Mouse (Mus musculus) CH12.LX (cell line): ENCODE measurements around the gene Acvr1. TPM values are rescaled to one million over a fixed set of nuclear protein-coding genes. Genes with fewer than 3 reads are reported as not detected.

Source experiments
- DNase-seq: peaks from one replicate; pipeline ENCODE4 v3.0.0-alpha.2; 2013; ENCODE audit errors: extremely low read depth
- H3K27ac ChIP-seq: 2 replicates; pipeline ENCODE4 v1.5.1; 2012; ENCODE audit warnings: low read depth, mild to moderate bottlenecking, control low read depth, moderate library complexity; ENCODE audit not compliant: insufficient read depth
- H3K27me3 ChIP-seq: replicated peaks from 2 replicates; pipeline ENCODE3; 2012; ENCODE audit warnings: inconsistent platforms
- H3K36me3 ChIP-seq, 2 experiments: replicated peaks in 1 of 2; 2 replicates each; pipeline versions ENCODE3 to v1.6.1; 2012; ENCODE audit warnings: inconsistent platforms in 1 of 2, low read length in 1 of 2, mild to moderate bottlenecking in 1 of 2, mixed read lengths in 1 of 2, moderate library complexity in 1 of 2; ENCODE audit not compliant: control insufficient read depth in 1 of 2, insufficient read depth in 1 of 2
- H3K4me1 ChIP-seq, 2 experiments: 2 replicates each; pipeline ENCODE4 v1.6.1; 2012; ENCODE audit warnings: inconsistent platforms in 1 of 2, moderate library complexity in 1 of 2; ENCODE audit not compliant: insufficient read depth in 2 of 2, control insufficient read depth in 1 of 2
- H3K4me2 ChIP-seq: 2 replicates; pipeline ENCODE4 v1.6.1; 2012; ENCODE audit warnings: low read depth, mild to moderate bottlenecking, control low read depth; ENCODE audit not compliant: poor library complexity, insufficient read depth, severe bottlenecking
- H3K4me3 ChIP-seq, 3 experiments: fragments of 150-350 bp in 1 of 3; sonication (generic) in 1 of 3; replicated peaks in 1 of 3; 2 replicates each; pipeline versions ENCODE3 to v1.5.1; 2011 to 2012; ENCODE audit warnings: low read depth in 2 of 3, low read length in 2 of 3, mild to moderate bottlenecking in 2 of 3, moderate library complexity in 2 of 3, control low read depth in 1 of 3, improper control_type of control experiment in 1 of 3, inconsistent platforms in 1 of 3, mixed read lengths in 1 of 3; ENCODE audit not compliant: poor library complexity in 1 of 3
- H3K79me2 ChIP-seq: replicated peaks from 2 replicates; pipeline ENCODE4 v1.6.1; 2012; ENCODE audit warnings: mild to moderate bottlenecking, moderate library complexity; ENCODE audit not compliant: control insufficient read depth, poor library complexity, insufficient read depth, severe bottlenecking; ENCODE audit errors: extremely low read depth
- H3K9ac ChIP-seq: 2 replicates; pipeline ENCODE4 v1.6.1; 2012; ENCODE audit warnings: low read depth, mild to moderate bottlenecking, control low read depth, moderate library complexity; ENCODE audit not compliant: insufficient read depth
- H3K9me3 ChIP-seq: replicated peaks from 2 replicates; pipeline ENCODE3; 2012; ENCODE audit warnings: low read length, inconsistent platforms, mixed read lengths
- BHLHE40 ChIP-seq: IDR thresholded peaks from 2 replicates; pipeline ENCODE4 v1.6.1; 2011; ENCODE audit warnings: mild to moderate bottlenecking, low read depth, low read length, improper control_type of control experiment
- CTCF ChIP-seq, 2 experiments: IDR thresholded peaks in 1 of 2; conservative IDR thresholded peaks in 1 of 2; 2 replicates each; pipeline ENCODE4 v1.5.1; 2011 to 2012; ENCODE audit warnings: low read depth in 2 of 2, low read length in 2 of 2, improper control_type of control experiment in 1 of 2, inconsistent platforms in 1 of 2, mild to moderate bottlenecking in 1 of 2, moderate library complexity in 1 of 2
- E2F4 ChIP-seq: IDR thresholded peaks from 2 replicates; pipeline ENCODE4 v1.6.1; 2011; ENCODE audit warnings: low read depth, low read length, improper control_type of control experiment; ENCODE audit not compliant: insufficient replicate concordance
- ELF1 ChIP-seq: IDR thresholded peaks from 2 replicates; pipeline ENCODE4 v1.6.1; 2014; ENCODE audit warnings: low read depth, mild to moderate bottlenecking, inconsistent platforms, low read length, improper control_type of control experiment
- EP300 ChIP-seq: IDR thresholded peaks from 2 replicates; pipeline ENCODE4 v1.6.1; 2011; ENCODE audit warnings: low read length, improper control_type of control experiment
- HCFC1 ChIP-seq: IDR thresholded peaks from 2 replicates; pipeline ENCODE4 v1.6.1; 2012; ENCODE audit warnings: low read depth, mild to moderate bottlenecking, inconsistent platforms, low read length, improper control_type of control experiment
- IRF4 ChIP-seq: IDR thresholded peaks from 2 replicates; pipeline ENCODE4 v1.6.1; 2014; ENCODE audit warnings: low read depth, mild to moderate bottlenecking, inconsistent platforms, low read length, improper control_type of control experiment
- JUND ChIP-seq: conservative IDR thresholded peaks from 2 replicates; pipeline ENCODE4 v1.6.1; 2011; ENCODE audit warnings: low read depth, low read length, improper control_type of control experiment
- MAX ChIP-seq: IDR thresholded peaks from 2 replicates; pipeline ENCODE4 v1.6.1; 2011; ENCODE audit warnings: low read length, improper control_type of control experiment
- MAZ ChIP-seq: IDR thresholded peaks from 2 replicates; pipeline ENCODE4 v1.6.1; 2012; ENCODE audit warnings: low read depth, mild to moderate bottlenecking, inconsistent platforms, low read length, improper control_type of control experiment, moderate library complexity
- MXI1 ChIP-seq: IDR thresholded peaks from 2 replicates; pipeline ENCODE4 v1.6.1; 2011; ENCODE audit warnings: mild to moderate bottlenecking, low read depth, low read length, improper control_type of control experiment
- NRF1 ChIP-seq: IDR thresholded peaks from 2 replicates; pipeline ENCODE4 v1.6.1; 2014; ENCODE audit warnings: low read depth, mild to moderate bottlenecking, inconsistent platforms, low read length, improper control_type of control experiment, moderate library complexity
- PAX5 ChIP-seq: IDR thresholded peaks from 2 replicates; pipeline ENCODE4 v1.6.1; 2012; ENCODE audit warnings: low read length, inconsistent platforms, mixed read lengths
- POLR2A ChIP-seq: IDR thresholded peaks from 2 replicates; pipeline ENCODE4 v1.6.1; 2011; ENCODE audit warnings: low read depth, mild to moderate bottlenecking, improper control_type of control experiment, low read length
- RCOR1 ChIP-seq: conservative IDR thresholded peaks from 2 replicates; pipeline ENCODE4 v1.6.1; 2012; ENCODE audit warnings: low read depth, mild to moderate bottlenecking, inconsistent platforms, low read length, improper control_type of control experiment
- SIN3A ChIP-seq: IDR thresholded peaks from 2 replicates; pipeline ENCODE4 v1.6.1; 2012; ENCODE audit warnings: low read length, improper control_type of control experiment, inconsistent platforms
- SMC3 ChIP-seq: IDR thresholded peaks from 2 replicates; pipeline ENCODE4 v1.6.1; 2011; ENCODE audit warnings: low read depth, low read length, improper control_type of control experiment
- TBP ChIP-seq: conservative IDR thresholded peaks from 2 replicates; pipeline ENCODE4 v1.6.1; 2011; ENCODE audit warnings: low read depth, low read length, improper control_type of control experiment
- TCF12 ChIP-seq: IDR thresholded peaks from 2 replicates; pipeline ENCODE4 v1.6.1; 2014; ENCODE audit warnings: low read depth, mild to moderate bottlenecking, inconsistent platforms, low read length, improper control_type of control experiment
- UBTF ChIP-seq: IDR thresholded peaks from 2 replicates; pipeline ENCODE4 v1.6.1; 2012; ENCODE audit warnings: low read depth, mild to moderate bottlenecking, inconsistent platforms, low read length, improper control_type of control experiment, moderate library complexity
- USF1 ChIP-seq: IDR thresholded peaks from 2 replicates; pipeline ENCODE4 v1.6.1; 2014; ENCODE audit warnings: low read depth, mild to moderate bottlenecking, inconsistent platforms, low read length, improper control_type of control experiment
- USF2 ChIP-seq: conservative IDR thresholded peaks from 2 replicates; pipeline ENCODE4 v1.6.1; 2011; ENCODE audit warnings: low read depth, low read length, improper control_type of control experiment
- ZKSCAN1 ChIP-seq: IDR thresholded peaks from 2 replicates; pipeline ENCODE4 v1.6.1; 2012; ENCODE audit warnings: low read depth, inconsistent platforms, low read length, improper control_type of control experiment, borderline replicate concordance
- ZNF384 ChIP-seq: IDR thresholded peaks from 2 replicates; pipeline ENCODE4 v1.6.1; 2012; ENCODE audit warnings: low read depth, low read length, improper control_type of control experiment, inconsistent platforms
- dilution Hi-C: fragments of 300-500 bp; cut with MboI; formaldehyde crosslinking; loops from 2 replicates; pipeline ENCODE4 v1.14.3; 2020; ENCODE audit warnings: low sequenced_read_pairs; ENCODE audit not compliant: extremely low pct_unique_long_range_greater_than_20kb, extremely low pct_ligation_motif_present
- in situ Hi-C: fragments of 300-500 bp; cut with MboI; formaldehyde crosslinking; loops from 3 replicates; pipeline ENCODE4 v1.14.3; 2019; ENCODE audit warnings: low sequenced_read_pairs, low pct_ligation_motif_present, low pct_unique_long_range_greater_than_20kb, mixed read lengths
- polyA plus RNA-seq: library from polyadenylated mRNA; unstranded; fragments of >175 nt; gene quantifications from 2 replicates; pipeline ENCODE4 v1.2.1, GENCODE M21; 2012; ENCODE audit warnings: low read depth; ENCODE audit not compliant: insufficient read length
- total RNA-seq, 2 experiments: library from RNA; depleted of rRNA; stranded (reverse); fragments of 300-350 nt in 1 of 2; fragments of >200 nt in 1 of 2; gene quantifications; 2 replicates each; pipeline ENCODE4 v1.2.3; 2012 to 2014

Acvr1 gene
- total and polyA plus RNA-seq, 3 experiments: not detected

DNA sequence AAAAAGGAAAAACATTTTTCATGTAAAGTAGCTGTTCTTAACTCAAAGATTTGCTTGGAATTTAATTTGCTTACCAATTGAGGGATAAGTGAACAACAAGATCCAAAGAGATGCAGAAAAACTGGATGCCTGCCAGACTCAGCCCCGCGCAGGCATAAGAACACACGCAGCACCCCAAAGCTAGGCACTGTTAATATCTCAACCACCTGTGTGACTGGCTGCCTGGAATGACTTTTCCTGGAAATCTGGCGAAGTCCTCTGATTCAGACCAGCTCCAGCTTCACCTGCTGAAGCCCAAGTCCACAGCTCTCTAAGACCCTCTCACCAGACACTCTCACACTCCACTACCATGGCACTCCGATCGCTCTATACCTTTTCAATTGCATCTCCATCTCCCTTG lies 42.6 kb downstream of the Acvr1 start:
- dilution Hi-C loops (no loop called here), in situ Hi-C loops (no loop called here)
- no peak overlapping the region for H3K27ac ChIP-seq

DNA sequence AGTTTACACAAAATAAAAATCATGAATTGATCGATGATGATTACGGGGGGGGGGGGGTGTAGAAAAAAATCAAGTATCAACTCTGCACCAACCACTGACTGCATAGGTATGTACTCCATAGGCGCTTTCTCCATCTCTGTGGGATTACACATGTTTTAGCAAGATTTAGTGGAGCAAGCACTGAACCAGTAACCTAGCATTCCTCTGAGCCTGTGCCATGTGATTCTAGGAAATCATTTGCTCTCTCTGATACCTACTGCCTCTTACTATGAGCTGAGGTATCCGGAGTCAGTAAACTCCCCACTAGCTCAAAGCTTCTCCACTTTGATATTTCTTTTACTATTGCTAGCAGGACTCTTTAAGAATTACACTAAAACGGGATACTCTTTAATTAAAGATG lies 43.1 kb downstream of the Acvr1 start:
- dilution Hi-C loops: no loop called here
- Histone ChIP-seq H3K9me3 (peaks cover 7% of the 10 kb centered on the region), H3K4me2 (no peak overlapping the region), H3K4me1 (no peaks in the 10 kb centered on the region), H3K9ac (no peak overlapping the region), H3K79me2 (no peaks in the 10 kb centered on the region), H3K27ac (no peak overlapping the region), H3K4me3 (no peak overlapping the region), H3K27me3 (no peaks in the 10 kb centered on the region), H3K36me3 (no peaks in the 10 kb centered on the region)
- in situ Hi-C loops: no loop called here
- DNase-seq: no peak
- no peak for TF ChIP-seq MAZ
- TF ChIP-seq HCFC1: no peak
- no peak for TF ChIP-seq ZKSCAN1
- TF ChIP-seq CTCF (conservative IDR thresholded peaks at IDR 0.05 in 1 of 2, IDR thresholded peaks at IDR 0.05 in 1 of 2; ENCODE audit: low read depth in 2 of 2, low read length in 2 of 2): no peak
- TF ChIP-seq TBP: no peak
- TF ChIP-seq ZNF384: no peak
- TF ChIP-seq POLR2A: no peak
- TF ChIP-seq JUND: no peak
- no peak for TF ChIP-seq SMC3
- no peak for TF ChIP-seq MXI1
- no peak for TF ChIP-seq E2F4
- no peak for TF ChIP-seq ELF1

More for the DNA sequence above, 42.6 kb downstream of the Acvr1 start:
- DNase-seq: no peak
- Histone ChIP-seq H3K4me2 (no peak overlapping the region), H3K36me3 (no peaks in the 10 kb centered on the region), H3K9ac (no peak overlapping the region), H3K9me3 (peaks cover 9% of the 10 kb centered on the region), H3K27me3 (no peaks in the 10 kb centered on the region), H3K4me3 (no peak overlapping the region), H3K4me1 (no peaks in the 10 kb centered on the region), H3K79me2 (no peaks in the 10 kb centered on the region)
- no peak for TF ChIP-seq MAX
- no peak for TF ChIP-seq PAX5
- no peak for TF ChIP-seq ZKSCAN1

DNA sequence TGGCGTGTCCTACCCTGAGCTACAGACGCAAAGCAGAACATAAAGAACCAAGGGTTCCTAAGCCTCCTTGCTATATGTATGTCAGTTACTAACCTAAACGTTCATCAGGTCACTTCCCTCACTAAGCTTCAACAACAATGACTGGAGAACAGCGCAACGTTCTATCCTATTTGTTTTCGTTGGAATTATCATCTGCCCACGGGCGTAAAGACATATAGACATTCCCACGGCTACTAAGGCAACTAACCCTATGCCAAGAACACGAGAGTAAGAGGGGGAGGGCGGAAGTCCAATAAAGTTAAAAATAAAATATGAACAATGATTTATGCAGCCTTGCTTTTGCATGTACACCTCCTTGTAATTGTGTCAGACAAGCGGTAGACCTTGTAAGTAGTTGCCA lies 43.9 kb downstream of the Acvr1 start:
- Histone ChIP-seq H3K9ac (no peak overlapping the region), H3K9me3 (peaks cover 7% of the 10 kb centered on the region), H3K4me3 (no peak overlapping the region), H3K27me3 (no peaks in the 10 kb centered on the region), H3K36me3 (no peaks in the 10 kb centered on the region), H3K27ac (no peak overlapping the region), H3K4me1 (no peaks in the 10 kb centered on the region)
- in situ Hi-C loops (no loop called here), dilution Hi-C loops (no loop called here)
- TF ChIP-seq NRF1: no peak
- TF ChIP-seq SIN3A: no peak
- TF ChIP-seq USF1: no peak
- no peak for TF ChIP-seq IRF4
- no peak for TF ChIP-seq E2F4
- no peak for TF ChIP-seq SMC3
- TF ChIP-seq MAX: no peak
- no peak for TF ChIP-seq RCOR1
- no peak for TF ChIP-seq ELF1
- TF ChIP-seq USF2: no peak
- no peak for TF ChIP-seq BHLHE40
- TF ChIP-seq ZNF384: no peak
- no peak for TF ChIP-seq MXI1
- TF ChIP-seq EP300: no peak
- TF ChIP-seq TCF12: no peak
- no peak for TF ChIP-seq UBTF
- TF ChIP-seq HCFC1: no peak
- TF ChIP-seq, all 38 proteins: peak for 0
- Histone ChIP-seq H3K4me2 (no peak overlapping the region), H3K79me2 (no peaks in the 10 kb centered on the region)
- no peak for DNase-seq
